Mouse (Mus musculus): ENCODE measurements at regions not wholly inside any gene's neighbourhood (a gene's known extent, or its start where the extent isn't known, plus 50 kb on each side); places are given as distances from the start of the nearest gene placed in this dataset.

DNA sequence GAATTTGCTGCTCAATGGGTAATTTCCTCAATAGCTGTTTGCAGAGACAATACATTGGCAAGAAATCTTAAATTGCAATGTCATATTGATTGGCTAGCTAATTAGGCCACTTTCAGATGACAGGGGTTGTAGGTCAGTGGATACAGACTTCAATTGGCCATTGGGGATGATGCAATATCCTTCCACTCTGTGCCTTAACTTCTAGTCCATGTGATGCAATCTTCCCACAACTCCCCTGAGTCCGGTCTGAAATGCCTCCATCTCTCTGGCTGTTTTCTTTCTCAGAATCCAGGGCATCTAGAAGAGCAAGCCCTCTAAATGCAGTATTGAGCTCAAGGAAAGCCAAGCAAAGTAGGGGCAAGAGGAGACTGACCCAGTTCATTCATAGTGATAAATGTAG is 196.4 kb upstream of the Cdyl start:
- TF ChIP-seq CTCF (IDR thresholded peaks at IDR 0.05; ENCODE audit: low read depth), result no peak
- no peak for TF ChIP-seq EP300 (IDR thresholded peaks at IDR 0.05; ENCODE audit: low read depth)

Measured in heart, postnatal 0 days (tissue).